In genomic region chr9:27475468-27475867, GRCm38 (mm10) we compare ENCODE assay signal across 11 mouse cellular contexts.
DNase-seq lines count a peak whose midpoint lies in the region; ATAC-seq and TF ChIP-seq lines count a peak whose summit lies in the region.
"Had no signal": no experiment of that assay in that cellular context is flagged by ENCODE, and none has a peak within 500 bp of the region (broad histone marks: within the 10 kb centered on the region; RNA-seq: fewer than 3 reads in every experiment).

No protein-coding gene starts in this region.

- H3K4me2 ChIP-seq in hindbrain, postnatal 0 days (ENCODE audit: low read depth, low read length) = no peak overlapping the region
- no peak overlapping the region for H3K4me2 ChIP-seq in hindbrain, embryonic 14.5 days (replicated peaks)

- no peaks in the 10 kb centered on the region for H3K9me3 ChIP-seq in hindbrain, postnatal 0 days (ENCODE audit: low read length)
- no peaks in the 10 kb centered on the region for H3K9me3 ChIP-seq in hindbrain, embryonic 14.5 days (ENCODE audit: control insufficient read depth, low read length)

- ATAC-seq in hindbrain, postnatal 0 days = 0 out of 2 replicates have a peak, but pooled peaks have one; percentile 24
- ATAC-seq in hindbrain, embryonic 14.5 days (ENCODE audit: low FRiP score) = no peak

- 67% methylated on average over 10 of the region's 10 CpGs for WGBS in hindbrain, postnatal 0 days
- 78% methylated on average over 10 of the region's 10 CpGs for WGBS in hindbrain, embryonic 14.5 days

- no peaks in the 10 kb centered on the region for H3K36me3 ChIP-seq in hindbrain, postnatal 0 days (ENCODE audit: insufficient read depth, low read length)
- no peaks in the 10 kb centered on the region for H3K36me3 ChIP-seq in hindbrain, embryonic 14.5 days (replicated peaks; ENCODE audit: control insufficient read depth, insufficient read depth)

- TF ChIP-seq CTCF in hindbrain, postnatal 0 days (IDR thresholded peaks at IDR 0.05; ENCODE audit: low read depth) = no peak

- H3K27me3 ChIP-seq in hindbrain, postnatal 0 days (ENCODE audit: insufficient read depth, low read length) = no peaks in the 10 kb centered on the region
- no peaks in the 10 kb centered on the region for H3K27me3 ChIP-seq in hindbrain, embryonic 14.5 days (ENCODE audit: control insufficient read depth, insufficient read depth, low read length)

- no peak overlapping the region for H3K4me3 ChIP-seq in hindbrain, postnatal 0 days (ENCODE audit: low read length)
- H3K4me3 ChIP-seq in hindbrain, embryonic 14.5 days (replicated peaks; ENCODE audit: low read length) = no peak overlapping the region

- no peak overlapping the region for H3K27ac ChIP-seq in hindbrain, postnatal 0 days
- no peak overlapping the region for H3K27ac ChIP-seq in hindbrain, embryonic 14.5 days
- H3K27ac ChIP-seq: liver, embryonic 14.5 days had no signal

- peaks cover 7% of the 10 kb centered on the region; the same call in 1 of the 2 replicates for H3K4me1 ChIP-seq in hindbrain, postnatal 0 days (ENCODE audit: insufficient read depth, low read length)
- 0 out of 2 replicates have a peak, but pooled peaks cover 8% of the 10 kb centered on the region for H3K4me1 ChIP-seq in hindbrain, embryonic 14.5 days (replicated peaks; ENCODE audit: control insufficient read depth, insufficient read depth, low read length)

- H3K9ac ChIP-seq in hindbrain, postnatal 0 days (replicated peaks; ENCODE audit: low read length) = no peak overlapping the region
- H3K9ac ChIP-seq in hindbrain, embryonic 14.5 days = no peak overlapping the region
- H3K9ac ChIP-seq: liver, embryonic 14.5 days had no signal

- DNase-seq in embryo, embryonic 10 days (ENCODE audit: low spot score) = peak; percentile 21
- no peak for DNase-seq in embryo, embryonic 11 days
- DNase-seq in hindbrain, postnatal 0 days (ENCODE audit: low spot score) = peak; percentile 64
- DNase-seq in hindbrain, embryonic 14.5 days (ENCODE audit: low spot score) = no peak
- peak; percentile 34 for DNase-seq in left cerebral cortex, adult 11 months (ENCODE audit: low spot score)
- DNase-seq in right cerebral cortex, postnatal 10 days (ENCODE audit: low spot score in 2 of 2) = peak; percentile 70 to 81
- DNase-seq in kidney, postnatal 25 days = no peak
- no peak for DNase-seq in adrenal gland, adult (ENCODE audit: inconsistent age in 2 of 2, low spot score in 1 of 2)
- DNase-seq: heart, postnatal 10 days; kidney, adult 11 months had no signal

Comparison
In these comparisons a context has a peak if more than half of its experiments do, and no peak if none do; other contexts are left out.
1. DNase-seq: peak in embryo, embryonic 10 days (single experiment), hindbrain, postnatal 0 days (single experiment), left cerebral cortex, adult 11 months (single experiment) and right cerebral cortex, postnatal 10 days (2 of 2); none in embryo, embryonic 11 days (single experiment), hindbrain, embryonic 14.5 days (single experiment), kidney, postnatal 25 days (0 of 2) and adrenal gland, adult (0 of 2).